Mouse (Mus musculus) heart, embryonic 11.5 days (tissue): Measurements from ENCODE around the gene AU021092. TPM values are rescaled to one million over a fixed set of nuclear protein-coding genes. Genes with fewer than 3 reads are reported as not detected.

Experiments
- ATAC-seq: fragments of 200-750 bp; cut with Nextera tagmentation; replicated peaks from 2 replicates; pipeline ENCODE4 v1.8.0; 2017; ENCODE audit warnings: moderate library complexity; ENCODE audit not compliant: insufficient number of reproducible peaks, low FRiP score, low TSS enrichment
- H3K27ac ChIP-seq: fragments of 300-500 bp; sonication (generic); 2 replicates; pipeline ENCODE4 v1.5.1; 2014; ENCODE audit warnings: mild to moderate bottlenecking, low read depth, low read length
- H3K27me3 ChIP-seq: fragments of 300-500 bp; sonication (generic); 2 replicates; pipeline ENCODE4 v1.6.1; 2014; ENCODE audit warnings: mild to moderate bottlenecking, low read length, mixed read lengths; ENCODE audit not compliant: control insufficient read depth, insufficient read depth
- H3K36me3 ChIP-seq: fragments of 300-500 bp; sonication (generic); 2 replicates; pipeline ENCODE4 v1.6.1; 2014; ENCODE audit warnings: mild to moderate bottlenecking, low read length, moderate library complexity, mixed read lengths; ENCODE audit not compliant: control insufficient read depth, insufficient read depth
- H3K4me1 ChIP-seq: fragments of 300-500 bp; sonication (generic); 2 replicates; pipeline ENCODE4 v1.6.1; 2014; ENCODE audit warnings: low read length; ENCODE audit not compliant: control insufficient read depth, insufficient read depth
- H3K4me2 ChIP-seq: fragments of 300-500 bp; sonication (generic); 2 replicates; pipeline ENCODE4 v1.6.1; 2014; ENCODE audit warnings: mild to moderate bottlenecking, moderate library complexity
- H3K4me3 ChIP-seq: fragments of 300-500 bp; sonication (generic); 2 replicates; pipeline ENCODE4 v1.5.1; 2014; ENCODE audit warnings: low read depth, low read length
- H3K9ac ChIP-seq: fragments of 300-500 bp; sonication (generic); 2 replicates; pipeline ENCODE4 v1.6.1; 2014; ENCODE audit warnings: mild to moderate bottlenecking, low read depth, low read length, moderate library complexity
- H3K9me3 ChIP-seq: fragments of 300-500 bp; sonication (generic); replicated peaks from 2 replicates; pipeline ENCODE4 v1.6.1; 2016; ENCODE audit warnings: low read length; ENCODE audit not compliant: control insufficient read depth
- WGBS: fragments of 180-500 bp; shearing (Covaris S2); extraction: QIAGEN DNeasy Blood & Tissue Kit; methylation state at CpG from one replicate; pipeline ENCODE4 v1.1.7; 2014; ENCODE audit not compliant: insufficient replicate concordance; 5-methylcytosine and 5-hydroxymethylcytosine counted together
- microRNA-seq: library from miRNA; unstranded; fragments of <30 nt; microRNA quantifications from one replicate; pipeline ENCODE4, GENCODE M21; 2016; ENCODE audit warnings: borderline number of aligned reads
- polyA plus RNA-seq: library from polyadenylated mRNA; unstranded; fragments of >200 nt; fragmentation: Nextera tagmentation; extraction: Ambion mirVana; gene quantifications from 2 replicates; pipeline ENCODE4 v1.2.1, GENCODE M21; 2014

AU021092 gene
- polyA plus RNA-seq, 1 experiment from 2014 or later, result 0.83 TPM

DNA sequence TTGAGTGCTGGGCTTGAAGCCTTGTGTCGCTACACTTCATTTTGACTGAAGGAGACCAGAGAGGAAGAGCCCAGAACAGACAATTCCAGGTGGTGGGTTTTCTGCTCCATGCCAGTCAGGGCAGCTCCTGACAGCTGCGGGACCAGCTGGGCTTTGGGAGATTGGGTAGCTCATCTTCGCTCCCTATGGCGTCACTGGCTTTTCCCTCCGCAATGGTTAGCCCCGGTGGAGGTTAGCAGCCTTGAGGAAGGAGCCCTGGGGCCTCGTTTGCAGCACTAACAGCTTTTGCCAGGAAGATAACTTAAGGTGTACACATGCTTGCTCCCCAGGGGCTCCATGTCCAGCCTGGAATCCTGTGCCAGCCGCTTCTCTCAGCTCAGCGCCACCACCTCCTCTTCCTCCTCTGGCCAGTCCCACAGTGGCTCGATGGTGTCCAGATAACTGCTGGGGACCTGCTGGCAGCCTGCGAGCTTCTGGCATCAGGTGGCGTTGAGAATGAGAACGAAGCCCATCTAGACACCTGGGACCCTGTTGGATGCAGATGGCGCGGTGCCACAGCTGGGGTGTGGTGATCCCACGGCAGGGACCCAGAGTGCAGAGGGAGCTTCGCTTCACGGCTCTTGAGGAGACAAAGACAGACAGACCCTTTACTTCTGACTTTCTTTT lies 38.7 kb downstream of the AU021092 start:
- H3K9me3 ChIP-seq, result no peaks in the 10 kb centered on the region
- H3K4me2 ChIP-seq, result no peak overlapping the region
- no peaks in the 10 kb centered on the region for H3K36me3 ChIP-seq
- H3K27ac ChIP-seq, result no peak overlapping the region
- H3K4me1 ChIP-seq, result no peaks in the 10 kb centered on the region
- H3K27me3 ChIP-seq, result peaks cover 4% of the 10 kb centered on the region
- whole genome bisulfite sequencing, result 76% methylated on average over 18 of the region's 18 CpGs
- no peak overlapping the region for H3K4me3 ChIP-seq
- no peak overlapping the region for H3K9ac ChIP-seq
- ATAC-seq, result no peak

GRCm38 (mm10) chr16:5172636-5173035 lies 49.5 kb downstream of the AU021092 start:
- ATAC-seq, result no peak
- Histone ChIP-seq H3K9ac (no peak overlapping the region), H3K4me1 (no peaks in the 10 kb centered on the region), H3K36me3 (no peaks in the 10 kb centered on the region), H3K27me3 (no peaks in the 10 kb centered on the region), H3K4me3 (no peak overlapping the region), H3K9me3 (no peaks in the 10 kb centered on the region), H3K4me2 (no peak overlapping the region), H3K27ac (no peak overlapping the region)
- 86% methylated on average over 6 of the region's 6 CpGs for WGBS

DNA sequence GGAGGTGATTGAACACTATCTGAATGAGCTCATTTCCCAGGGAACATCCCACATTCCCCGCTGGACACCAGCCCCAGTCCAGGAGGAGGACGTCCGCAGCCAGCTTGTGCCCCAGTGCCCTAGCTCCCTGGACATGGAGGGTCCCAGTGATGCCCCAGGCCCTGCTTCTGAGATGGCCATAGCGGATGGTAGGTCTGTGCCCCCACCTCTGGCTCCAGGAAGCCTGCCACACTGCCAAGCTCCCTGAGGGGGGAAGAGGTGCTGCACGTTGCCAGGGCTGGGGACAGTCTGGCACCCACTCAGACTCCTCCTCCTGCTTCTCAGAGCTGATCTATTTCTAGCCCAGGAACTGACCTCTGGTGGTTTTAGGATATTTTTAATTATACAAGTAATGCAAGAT lies 53.3 kb downstream of the AU021092 start:
- no peak overlapping the region for H3K27ac ChIP-seq
- no peaks in the 10 kb centered on the region for H3K9me3 ChIP-seq
- no peak for ATAC-seq
- H3K4me3 ChIP-seq, result no peak overlapping the region
- no peak overlapping the region for H3K4me2 ChIP-seq
- no peak overlapping the region for H3K9ac ChIP-seq
- no peaks in the 10 kb centered on the region for H3K36me3 ChIP-seq
- 52% methylated on average over 5 of the region's 5 CpGs for WGBS
- H3K27me3 ChIP-seq, result no peaks in the 10 kb centered on the region
- no peaks in the 10 kb centered on the region for H3K4me1 ChIP-seq

GRCm38 (mm10) chr16:5168038-5168437 lies 54.1 kb downstream of the AU021092 start:
- Histone ChIP-seq H3K4me1 (no peaks in the 10 kb centered on the region), H3K4me3 (no peak overlapping the region), H3K36me3 (no peaks in the 10 kb centered on the region), H3K27me3 (no peaks in the 10 kb centered on the region), H3K9ac (no peak overlapping the region), H3K9me3 (no peaks in the 10 kb centered on the region), H3K27ac (no peak overlapping the region), H3K4me2 (no peak overlapping the region)
- no peak for ATAC-seq
- WGBS, result 86% methylated on average over 2 of the region's 2 CpGs

DNA sequence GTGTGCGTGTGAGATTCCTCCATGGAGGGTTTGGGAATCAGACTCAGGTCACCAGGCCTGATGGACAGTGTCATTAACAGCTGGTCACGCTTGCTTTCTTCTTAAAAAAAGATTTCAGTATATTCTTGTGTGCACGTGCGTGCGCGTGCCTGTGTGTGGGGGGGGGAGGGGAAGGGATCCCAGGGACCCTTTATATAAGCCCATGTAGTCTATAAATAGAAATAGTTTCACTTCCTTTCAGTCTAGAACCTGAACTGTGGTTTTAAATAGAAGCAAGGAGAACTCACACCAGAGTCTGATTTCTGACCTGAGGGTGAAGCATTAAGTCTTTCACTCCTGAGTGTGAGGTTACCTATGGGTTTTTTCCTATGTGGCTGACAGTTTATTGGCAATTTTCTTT lies 57.8 kb downstream of the AU021092 start:
- no peak for ATAC-seq
- H3K4me1 ChIP-seq, result no peaks in the 10 kb centered on the region
- no peak overlapping the region for H3K4me3 ChIP-seq
- H3K9me3 ChIP-seq, result no peaks in the 10 kb centered on the region
- WGBS, result 74% methylated on average over 6 of the region's 6 CpGs
- no peak overlapping the region for H3K9ac ChIP-seq
- no peaks in the 10 kb centered on the region for H3K36me3 ChIP-seq
- no peak overlapping the region for H3K27ac ChIP-seq
- no peak overlapping the region for H3K4me2 ChIP-seq
- H3K27me3 ChIP-seq, result 0 out of 2 replicates have a peak, but pooled peaks cover 4% of the 10 kb centered on the region

Small RNA genes lying within 50 kb of the gene (microRNA-seq; reads per million reads assigned to microRNA genes)
- gene Gm23689, result not detected
- not detected for gene Gm26095
- gene Mir6364, result not detected

Other genes starting within 250 kb of the AU021092 start
- not detected in 2 replicates for gene Sept12, start 224.4 kb downstream of the AU021092 start, polyA plus RNA-seq
- gene Smim22, start 215.0 kb downstream of the AU021092 start, polyA plus RNA-seq, result 1.6 and 3.2 TPM in 2 replicates
- 50.1 and 54.4 TPM in 2 replicates for gene Rogdi, start 208.7 kb downstream of the AU021092 start, polyA plus RNA-seq
- 58.9 and 88.6 TPM in 2 replicates for gene Glyr1, start 172.4 kb downstream of the AU021092 start, polyA plus RNA-seq
- 16.6 and 16.8 TPM in 2 replicates for gene Ubn1, start 172.2 kb downstream of the AU021092 start, polyA plus RNA-seq
- 1.3 and 1.6 TPM in 2 replicates for gene Ppl, start 89.9 kb downstream of the AU021092 start, polyA plus RNA-seq
- 0.11 TPM in 1 of 2 replicates, not detected in the other for gene Sec14l5, start 75.2 kb downstream of the AU021092 start, polyA plus RNA-seq
- gene Nagpa, start 18.3 kb downstream of the AU021092 start, polyA plus RNA-seq, result 11.3 and 13.0 TPM in 2 replicates
- 21.4 and 24.3 TPM in 2 replicates for gene Alg1, start 11.3 kb upstream of the AU021092 start, polyA plus RNA-seq
- gene Eef2kmt, start 33.7 kb upstream of the AU021092 start, polyA plus RNA-seq, result 20.5 and 24.9 TPM in 2 replicates